Comparison of ENCODE assay signal across 26 mouse cellular contexts in genomic region chr11:100552842-100553241, GRCm38 (mm10). TPM values are rescaled to one million over a fixed set of nuclear protein-coding genes. Genes with fewer than 3 reads are reported as not detected.
A peak's percentile ranks its signal among the peaks of the same experiment; 100 is the strongest.
DNase-seq lines count a peak whose midpoint lies in the region; ATAC-seq and TF ChIP-seq lines count a peak whose summit lies in the region.
"Had no signal": no experiment of that assay in that cellular context is flagged by ENCODE, and none has a peak within 500 bp of the region (broad histone marks: within the 10 kb centered on the region; RNA-seq: fewer than 3 reads in every experiment).

No protein-coding gene starts in this region.

- H3K9me3 ChIP-seq in midbrain, postnatal 0 days (ENCODE audit: low read length) = no peaks in the 10 kb centered on the region
- H3K9me3 ChIP-seq in midbrain, embryonic 16.5 days (replicated peaks; ENCODE audit: control insufficient read depth, low read length, poor library complexity, severe bottlenecking) = no peaks in the 10 kb centered on the region
- H3K9me3 ChIP-seq: embryonic facial prominence, embryonic 12.5 days; hindbrain, embryonic 15.5 days; limb, embryonic 12.5 days; liver, embryonic 13.5 days; lung, embryonic 15.5 days had no signal

- 74% methylated on average over 4 of the region's 4 CpGs for WGBS in midbrain, postnatal 0 days
- 82% methylated on average over 4 of the region's 4 CpGs for WGBS in midbrain, embryonic 16.5 days

- H3K27me3 ChIP-seq in midbrain, postnatal 0 days (ENCODE audit: insufficient read depth, low read length) = no peaks in the 10 kb centered on the region
- H3K27me3 ChIP-seq in midbrain, embryonic 16.5 days (ENCODE audit: control insufficient read depth, insufficient read depth, low read depth, low read length) = no peaks in the 10 kb centered on the region; the same call in 1 of the 2 replicates
- H3K27me3 ChIP-seq: embryonic facial prominence, embryonic 12.5 days; hindbrain, embryonic 15.5 days; limb, embryonic 12.5 days; liver, embryonic 13.5 days; lung, embryonic 15.5 days; Patski had no signal

- no peak for TF ChIP-seq CTCF in midbrain, postnatal 0 days (IDR thresholded peaks at IDR 0.05)

- peak; percentile 68 for DNase-seq in adrenal gland, postnatal 10 days
- DNase-seq in adrenal gland, adult 8-10 months = no peak
- peak; percentile 15 for DNase-seq in midbrain, postnatal 0 days (ENCODE audit: low spot score)
- peak; percentile 64 for DNase-seq in lung, postnatal 10 days
- no peak for DNase-seq in gastrocnemius, postnatal 4 days (ENCODE audit: low spot score in 2 of 2)
- DNase-seq in cerebellum, adult 11 months = no peak
- DNase-seq in retina, postnatal 1 day = no peak
- DNase-seq: cerebellum, adult 18-20 months; cerebellum, postnatal 25 days; gastrocnemius, postnatal 36 days; kidney, adult 8-10 months; kidney, postnatal 25 days; layer of hippocampus, postnatal 36 days; liver, embryonic 13.5 days; right cerebral cortex, postnatal 14 days; spleen, adult 18-20 months had no signal

- no peak overlapping the region for H3K4me2 ChIP-seq in midbrain, postnatal 0 days (ENCODE audit: low read depth, low read length, poor library complexity, severe bottlenecking)
- no peak overlapping the region for H3K4me2 ChIP-seq in midbrain, embryonic 16.5 days (ENCODE audit: low read length)
- H3K4me2 ChIP-seq: embryonic facial prominence, embryonic 12.5 days; hindbrain, embryonic 15.5 days; limb, embryonic 12.5 days; liver, embryonic 13.5 days; lung, embryonic 15.5 days had no signal

- no peak for ATAC-seq in midbrain, postnatal 0 days (ENCODE audit: low FRiP score)
- ATAC-seq in midbrain, embryonic 16.5 days = no peak
- ATAC-seq: CD4-positive, CD25-positive, alpha-beta regulatory T cell, adult 4 months; Patski had no signal

- no peak overlapping the region for H3K9ac ChIP-seq in midbrain, postnatal 0 days (replicated peaks; ENCODE audit: low read length, poor library complexity, severe bottlenecking)
- H3K9ac ChIP-seq in midbrain, embryonic 16.5 days (ENCODE audit: low read depth, low read length) = no peak overlapping the region
- H3K9ac ChIP-seq: embryonic facial prominence, embryonic 12.5 days; hindbrain, embryonic 15.5 days; limb, embryonic 12.5 days; liver, embryonic 13.5 days; lung, embryonic 15.5 days had no signal

- no peaks in the 10 kb centered on the region for H3K4me1 ChIP-seq in midbrain, postnatal 0 days (ENCODE audit: insufficient read depth, low read length)
- H3K4me1 ChIP-seq in midbrain, embryonic 16.5 days (ENCODE audit: control insufficient read depth, insufficient read depth, low read length) = no peaks in the 10 kb centered on the region
- H3K4me1 ChIP-seq: embryonic facial prominence, embryonic 12.5 days; hindbrain, embryonic 15.5 days; limb, embryonic 12.5 days; lung, embryonic 15.5 days had no signal

- no peak overlapping the region for H3K27ac ChIP-seq in midbrain, postnatal 0 days (ENCODE audit: low read depth, low read length)
- H3K27ac ChIP-seq in midbrain, embryonic 16.5 days (ENCODE audit: low read length) = no peak overlapping the region
- H3K27ac ChIP-seq: embryonic facial prominence, embryonic 12.5 days; hindbrain, embryonic 15.5 days; layer of hippocampus, adult 2 months; limb, embryonic 12.5 days; liver, embryonic 13.5 days; lung, embryonic 15.5 days had no signal

- H3K36me3 ChIP-seq in midbrain, postnatal 0 days (ENCODE audit: insufficient read depth, low read length) = no peaks in the 10 kb centered on the region
- H3K36me3 ChIP-seq in midbrain, embryonic 16.5 days (ENCODE audit: control insufficient read depth, insufficient read depth, low read length) = no peaks in the 10 kb centered on the region
- H3K36me3 ChIP-seq: embryonic facial prominence, embryonic 12.5 days; hindbrain, embryonic 15.5 days; limb, embryonic 12.5 days; liver, embryonic 13.5 days; lung, embryonic 15.5 days had no signal

- no peak overlapping the region for H3K4me3 ChIP-seq in midbrain, postnatal 0 days (ENCODE audit: low read depth, low read length)
- H3K4me3 ChIP-seq in midbrain, embryonic 16.5 days (ENCODE audit: low read depth, low read length) = no peak overlapping the region
- H3K4me3 ChIP-seq: embryonic facial prominence, embryonic 12.5 days; hindbrain, embryonic 15.5 days; layer of hippocampus, adult 2 months; limb, embryonic 12.5 days; liver, embryonic 13.5 days; lung, embryonic 15.5 days had no signal

RNA-seq across cellular contexts. Expression of gene Ttc25, which starts 7.4 kb away (rescaled TPM):
- 1 to 10 TPM; 1.4 to 1.6 TPM for total RNA-seq in adrenal gland, postnatal 10 days (2021)
- 1 to 10 TPM; 4.4 to 6.4 (median 5.4) TPM for total RNA-seq in adrenal gland, adult 8-10 months (2022)
- total RNA-seq in midbrain, postnatal 0 days (2014; rRNA removed) = 0.33 and 0.71 TPM in 2 replicates
- 0.96 and 1.4 TPM in 2 replicates for polyA plus RNA-seq in midbrain, postnatal 0 days (2015; fragmentation: Nextera tagmentation; extraction: Ambion mirVana)
- polyA plus RNA-seq in midbrain, embryonic 16.5 days (2015; fragmentation: Nextera tagmentation; extraction: Ambion mirVana) = 2.9 and 3.5 TPM in 2 replicates
- under 1 TPM; 0.13 to 0.22 TPM for total RNA-seq in gastrocnemius, postnatal 4 days (2021)
- total RNA-seq: hematopoietic stem cell, adult 5-6 weeks; megakaryocyte-erythroid progenitor cell, adult 5-6 weeks had no signal

RNA-seq across cellular contexts. Expression of gene Cnp, which starts 21.9 kb away (rescaled TPM):
- total RNA-seq in adrenal gland, postnatal 10 days (2021) = 10 to 100 TPM; 32.9 to 35.7 TPM
- total RNA-seq in adrenal gland, adult 8-10 months (2022) = 10 to 100 TPM; 47.5 to 85.0 (median 71.9) TPM
- total RNA-seq in midbrain, postnatal 0 days (2014; rRNA removed) = 54.7 and 68.8 TPM in 2 replicates
- 65.3 and 76.0 TPM in 2 replicates for polyA plus RNA-seq in midbrain, postnatal 0 days (2015; fragmentation: Nextera tagmentation; extraction: Ambion mirVana)
- 46.5 and 57.8 TPM in 2 replicates for polyA plus RNA-seq in midbrain, embryonic 16.5 days (2015; fragmentation: Nextera tagmentation; extraction: Ambion mirVana)
- 10 to 100 TPM; 33.3 to 38.3 TPM for total RNA-seq in gastrocnemius, postnatal 4 days (2021)

RNA-seq across cellular contexts. Expression of gene Acly, which starts 25.0 kb away (rescaled TPM):
- total RNA-seq in adrenal gland, postnatal 10 days (2021) = 100 to 1,000 TPM; 380 to 552 TPM
- 1,000 to 10,000 TPM; 1,202 to 1,723 (median 1,362) TPM for total RNA-seq in adrenal gland, adult 8-10 months (2022)
- 207 and 228 TPM in 2 replicates for total RNA-seq in midbrain, postnatal 0 days (2014; rRNA removed)
- 116 and 120 TPM in 2 replicates for polyA plus RNA-seq in midbrain, postnatal 0 days (2015; fragmentation: Nextera tagmentation; extraction: Ambion mirVana)
- polyA plus RNA-seq in midbrain, embryonic 16.5 days (2015; fragmentation: Nextera tagmentation; extraction: Ambion mirVana) = 218 and 229 TPM in 2 replicates
- 10 to 100 TPM; 54.1 to 57.9 TPM for total RNA-seq in gastrocnemius, postnatal 4 days (2021)

Comparison
In these comparisons a context has a peak if more than half of its experiments do, and no peak if none do; other contexts are left out.
1. DNase-seq: peak in adrenal gland, postnatal 10 days (single experiment), midbrain, postnatal 0 days (single experiment) and lung, postnatal 10 days (single experiment); none in adrenal gland, adult 8-10 months (single experiment), gastrocnemius, postnatal 4 days (0 of 2), cerebellum, adult 11 months (single experiment) and retina, postnatal 1 day (single experiment).